Mouse (Mus musculus) lung, postnatal 0 days (tissue): ENCODE results near the gene Lpp.

Experiments
- CTCF ChIP-seq: IDR thresholded peaks from 2 replicates; pipeline ENCODE4 v1.5.1; 2016; ENCODE audit warnings: antibody characterized with exemption, mild to moderate bottlenecking
- EP300 ChIP-seq: IDR thresholded peaks from 2 replicates; pipeline ENCODE4 v1.6.1; 2016; ENCODE audit warnings: antibody characterized with exemption, mild to moderate bottlenecking, control low read depth

DNA sequence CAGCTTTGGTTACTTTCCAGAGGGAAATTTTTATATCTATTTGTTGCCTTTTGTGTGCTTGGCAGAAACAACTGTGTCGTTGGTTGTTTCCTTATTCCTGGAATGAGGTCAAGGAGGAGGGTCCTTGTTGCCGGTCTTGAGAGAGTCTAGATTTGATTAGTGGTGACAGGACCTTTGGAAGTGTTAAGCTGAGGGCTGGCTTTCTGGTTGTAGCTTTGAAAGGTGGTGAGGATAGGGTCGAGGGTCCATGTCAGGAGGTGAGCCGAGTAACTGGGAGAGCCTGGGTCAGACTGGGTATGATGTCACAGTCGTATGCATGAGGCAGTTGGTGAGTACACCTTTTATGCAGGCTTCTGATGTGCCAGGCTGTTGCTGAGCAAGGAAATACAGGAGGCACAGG is 36.4 kb downstream of the Lpp start:
- no peak for TF ChIP-seq CTCF
- TF ChIP-seq EP300 = no peak
